Mouse (Mus musculus) erythroblast, embryonic 14.5 days (primary cell): ENCODE data around the gene Actl6b.

Experiments used
- GATA1 ChIP-seq: IDR thresholded peaks from 2 replicates; pipeline ENCODE4 v1.6.1; 2012; ENCODE audit warnings: low read length, inconsistent platforms, mixed read lengths
- TAL1 ChIP-seq: IDR thresholded peaks from 3 replicates; pipeline ENCODE4 v1.6.1; 2012; ENCODE audit warnings: low read length, inconsistent platforms, mixed read lengths

DNA sequence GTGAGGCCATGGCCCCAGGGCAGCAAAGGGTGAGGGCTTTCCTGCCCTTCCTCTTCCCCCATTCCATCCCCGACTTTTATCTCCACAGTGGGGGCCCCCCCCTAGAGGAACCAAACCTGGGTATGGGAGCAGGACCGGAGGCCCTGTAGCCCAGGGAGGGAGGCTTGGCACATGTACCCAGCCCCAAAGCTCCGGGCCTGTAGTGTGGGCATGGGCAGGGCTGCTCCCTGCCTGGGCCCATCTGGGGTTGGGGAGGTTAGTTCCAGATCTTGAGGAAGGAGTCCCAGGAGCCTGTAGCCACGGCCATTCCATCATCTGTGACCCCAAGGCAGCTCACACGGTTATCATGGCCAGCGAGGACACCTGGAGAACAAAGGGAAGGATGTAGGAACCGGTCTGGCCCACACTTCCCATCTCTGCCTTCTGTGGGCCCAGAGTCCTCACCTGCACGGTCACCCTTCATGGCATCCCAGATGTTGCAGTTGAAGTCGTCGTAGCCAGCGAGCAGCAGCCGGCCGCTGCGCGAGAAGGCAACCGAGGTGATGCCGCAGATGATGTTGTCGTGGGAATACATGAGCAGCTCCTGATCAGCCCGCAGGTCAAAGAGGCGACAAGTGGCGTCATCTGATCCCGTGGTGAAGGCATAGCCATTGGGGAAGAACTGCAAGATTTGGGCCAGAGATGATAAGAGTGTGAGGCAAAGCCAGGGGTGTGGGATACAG is 24.9 kb upstream of the Actl6b start:
- no peak for TF ChIP-seq GATA1
- no peak for TF ChIP-seq TAL1
